30 mouse cellular contexts compared by ENCODE assay signal in genomic region chr6:107717194-107717593, GRCm38 (mm10).
"Had no signal": no experiment of that assay in that cellular context is flagged by ENCODE, and none has a peak within 500 bp of the region (broad histone marks: within the 10 kb centered on the region; RNA-seq: fewer than 3 reads in every experiment).

No protein-coding gene starts in this region.

- H3K4me3 ChIP-seq: limb, embryonic 10.5 days; limb, embryonic 12.5 days; limb, embryonic 13.5 days; limb, embryonic 15.5 days; liver, embryonic 12.5 days; liver, embryonic 13.5 days; liver, embryonic 15.5 days; lung, embryonic 15.5 days; megakaryocyte, embryonic 14.5 days; midbrain, embryonic 10.5 days; midbrain, embryonic 12.5 days; midbrain, embryonic 13.5 days; myocyte had no signal

- H3K4me1 ChIP-seq: limb, embryonic 12.5 days; limb, embryonic 13.5 days; limb, embryonic 15.5 days; liver, embryonic 12.5 days; liver, embryonic 13.5 days; liver, embryonic 15.5 days; lung, embryonic 15.5 days; megakaryocyte, embryonic 14.5 days had no signal

- H3K27ac ChIP-seq: limb, embryonic 10.5 days; limb, embryonic 12.5 days; limb, embryonic 13.5 days; limb, embryonic 15.5 days; liver, embryonic 12.5 days; liver, embryonic 13.5 days; liver, embryonic 14.5 days; liver, embryonic 15.5 days; lung, embryonic 15.5 days; macrophage; midbrain, embryonic 10.5 days; midbrain, embryonic 12.5 days; midbrain, embryonic 13.5 days had no signal

- H3K9ac ChIP-seq: limb, embryonic 12.5 days; limb, embryonic 13.5 days; limb, embryonic 15.5 days; liver, embryonic 12.5 days; liver, embryonic 13.5 days; liver, embryonic 14.5 days; liver, embryonic 15.5 days; liver, postnatal 0 days; lung, embryonic 14.5 days; lung, embryonic 15.5 days; midbrain, embryonic 12.5 days; midbrain, embryonic 13.5 days had no signal

- H3K27me3 ChIP-seq: limb, embryonic 12.5 days; limb, embryonic 13.5 days; limb, embryonic 15.5 days; liver, embryonic 12.5 days; liver, embryonic 13.5 days; liver, embryonic 15.5 days; lung, embryonic 15.5 days; megakaryocyte, embryonic 14.5 days; midbrain, embryonic 12.5 days; midbrain, embryonic 13.5 days had no signal

- DNase-seq: left cerebral cortex, postnatal 4 days; liver; liver, embryonic 13.5 days; liver, postnatal 0 days; lung, adult 18-20 months; lung, adult 2 months; lung, embryonic 14.5 days; lung, postnatal 10 days; lung, postnatal 14 days; lung, postnatal 36 days; lung, postnatal 4 days; midbrain, embryonic 14.5 days had no signal

- H3K4me2 ChIP-seq: limb, embryonic 12.5 days; limb, embryonic 13.5 days; limb, embryonic 15.5 days; liver, embryonic 11.5 days; liver, embryonic 12.5 days; liver, embryonic 13.5 days; liver, embryonic 15.5 days; lung, embryonic 14.5 days; lung, embryonic 15.5 days; midbrain, embryonic 11.5 days; midbrain, embryonic 12.5 days; midbrain, embryonic 13.5 days had no signal

- H3K9me3 ChIP-seq: limb, embryonic 10.5 days; limb, embryonic 12.5 days; limb, embryonic 13.5 days; limb, embryonic 15.5 days; liver, embryonic 12.5 days; liver, embryonic 13.5 days; liver, embryonic 15.5 days; lung, embryonic 15.5 days; megakaryocyte, embryonic 14.5 days; midbrain, embryonic 12.5 days; midbrain, embryonic 13.5 days had no signal

- H3K36me3 ChIP-seq: limb, embryonic 10.5 days; limb, embryonic 12.5 days; limb, embryonic 13.5 days; limb, embryonic 15.5 days; liver, embryonic 12.5 days; liver, embryonic 13.5 days; liver, embryonic 15.5 days; lung, embryonic 15.5 days; midbrain, embryonic 10.5 days; midbrain, embryonic 12.5 days; midbrain, embryonic 13.5 days had no signal

- ATAC-seq: liver, embryonic 12.5 days; liver, postnatal 0 days; lung, postnatal 0 days; midbrain, embryonic 13.5 days; midbrain, embryonic 16.5 days had no signal
